Mouse (Mus musculus) embryonic fibroblast, embryonic 13.5 days (primary cell): Measurements from ENCODE around the gene Camk1. TPM values are rescaled to one million over a fixed set of nuclear protein-coding genes. Genes with fewer than 3 reads are reported as not detected.

Source experiments
- H3K27ac ChIP-seq: 2 replicates; pipeline ENCODE4 v1.5.1; 2012; ENCODE audit warnings: low read length, control low read depth, inconsistent platforms; ENCODE audit not compliant: insufficient read depth
- H3K4me1 ChIP-seq: 2 replicates; pipeline ENCODE4 v1.6.1; 2011; ENCODE audit warnings: low read length; ENCODE audit not compliant: control insufficient read depth, insufficient read depth
- H3K4me3 ChIP-seq: 2 replicates; pipeline ENCODE4 v1.5.1; 2011; ENCODE audit warnings: mild to moderate bottlenecking, control low read depth, low read length; ENCODE audit not compliant: insufficient read depth
- CTCF ChIP-seq: IDR thresholded peaks from 2 replicates; pipeline ENCODE4 v1.5.1; 2011; ENCODE audit warnings: mild to moderate bottlenecking, control low read depth, low read length, moderate library complexity, borderline replicate concordance; ENCODE audit not compliant: insufficient read depth
- POLR2A ChIP-seq: IDR thresholded peaks from 2 replicates; pipeline ENCODE4 v1.6.1; 2011; ENCODE audit warnings: low read depth, mild to moderate bottlenecking, control low read depth, low read length, moderate library complexity
- polyA plus RNA-seq: library from polyadenylated mRNA; stranded (reverse); fragments of >200 nt; gene quantifications from 2 replicates; pipeline ENCODE4 v1.2.4, GENCODE M21; 2011; ENCODE audit warnings: low read depth; ENCODE audit not compliant: missing spikeins, insufficient read length

Gene Camk1
- polyA plus RNA-seq, 1 experiment, result 66.6 TPM

- Histone ChIP-seq H3K4me3 (peak overlapping the region; percentile 80), H3K27ac (no peak overlapping the region), H3K4me1 (peaks cover 7% of the 10 kb centered on the region; the same call in 1 of the 2 replicates)
- TF ChIP-seq CTCF (no peak), POLR2A (no peak)
Observed at GRCm38 (mm10) chr6:113379246-113379645, 35.5 kb upstream of the Camk1 start.

GRCm38 (mm10) chr6:113377496-113378385 lies 34.0 kb upstream of the Camk1 start, which contains the start of the genes Tada3 and Arpc4:
Gene Tada3, minus strand, starts transcription at chr6:113377883.
Gene Arpc4, plus strand, starts transcription at chr6:113378115.
- TF ChIP-seq POLR2A (peak; percentile 83), CTCF (no peak)
- H3K4me3 ChIP-seq, result peak within 1 kb of the TSS; percentile 80
- H3K4me1 ChIP-seq, result peaks cover 7% of the 10 kb centered on the region; the same call in 1 of the 2 replicates
- H3K27ac ChIP-seq, result peak within 1 kb of the TSS; percentile 85

- peaks cover 7% of the 10 kb centered on the region; the same call in 1 of the 2 replicates for H3K4me1 ChIP-seq
- peak overlapping the region; percentile 85 for H3K27ac ChIP-seq
- no peak for TF ChIP-seq CTCF
- TF ChIP-seq POLR2A, result peak; percentile 67
- H3K4me3 ChIP-seq, result peak overlapping the region; percentile 48
Observed at GRCm38 (mm10) chr6:113377172-113377495, 33.4 kb upstream of the Camk1 start.

- Histone ChIP-seq H3K4me1 (no peaks in the 10 kb centered on the region), H3K27ac (no peak overlapping the region), H3K4me3 (no peak overlapping the region)
- TF ChIP-seq POLR2A (no peak), CTCF (no peak)
Observed at GRCm38 (mm10) chr6:113373491-113373890, 29.7 kb upstream of the Camk1 start.

- no peaks in the 10 kb centered on the region for H3K4me1 ChIP-seq
- no peak overlapping the region for H3K4me3 ChIP-seq
- no peak for TF ChIP-seq CTCF
- TF ChIP-seq POLR2A, result no peak
- H3K27ac ChIP-seq, result no peak overlapping the region
Observed at GRCm38 (mm10) chr6:113370194-113370929, 26.6 kb upstream of the Camk1 start.

GRCm38 (mm10) chr6:113368577-113368976 lies 24.8 kb upstream of the Camk1 start:
- no peaks in the 10 kb centered on the region for H3K4me1 ChIP-seq
- no peak for TF ChIP-seq POLR2A
- no peak for TF ChIP-seq CTCF
- no peak overlapping the region for H3K27ac ChIP-seq
- H3K4me3 ChIP-seq, result no peak overlapping the region

GRCm38 (mm10) chr6:113368124-113368523 lies 24.3 kb upstream of the Camk1 start:
- TF ChIP-seq POLR2A, result no peak
- TF ChIP-seq CTCF, result no peak
- Histone ChIP-seq H3K4me1 (no peaks in the 10 kb centered on the region), H3K4me3 (no peak overlapping the region), H3K27ac (no peak overlapping the region)

- TF ChIP-seq POLR2A (no peak), CTCF (no peak)
- Histone ChIP-seq H3K4me3 (no peak overlapping the region), H3K4me1 (no peaks in the 10 kb centered on the region), H3K27ac (no peak overlapping the region)
Observed at GRCm38 (mm10) chr6:113367574-113367973, 23.8 kb upstream of the Camk1 start.

GRCm38 (mm10) chr6:113366639-113367038 lies 22.9 kb upstream of the Camk1 start:
- no peak overlapping the region for H3K27ac ChIP-seq
- H3K4me1 ChIP-seq, result no peaks in the 10 kb centered on the region
- TF ChIP-seq POLR2A (no peak), CTCF (no peak)
- H3K4me3 ChIP-seq, result no peak overlapping the region
